Mouse (Mus musculus): ENCODE data around the gene Acyp1. TPM values are rescaled to one million over a fixed set of nuclear protein-coding genes. Genes with fewer than 3 reads are reported as not detected.
A peak's percentile ranks its signal among the peaks of the same experiment; 100 is the strongest.

Gene Acyp1
- polyA plus RNA-seq, 1 experiment from 2014 or later: 48.4 TPM

DNA sequence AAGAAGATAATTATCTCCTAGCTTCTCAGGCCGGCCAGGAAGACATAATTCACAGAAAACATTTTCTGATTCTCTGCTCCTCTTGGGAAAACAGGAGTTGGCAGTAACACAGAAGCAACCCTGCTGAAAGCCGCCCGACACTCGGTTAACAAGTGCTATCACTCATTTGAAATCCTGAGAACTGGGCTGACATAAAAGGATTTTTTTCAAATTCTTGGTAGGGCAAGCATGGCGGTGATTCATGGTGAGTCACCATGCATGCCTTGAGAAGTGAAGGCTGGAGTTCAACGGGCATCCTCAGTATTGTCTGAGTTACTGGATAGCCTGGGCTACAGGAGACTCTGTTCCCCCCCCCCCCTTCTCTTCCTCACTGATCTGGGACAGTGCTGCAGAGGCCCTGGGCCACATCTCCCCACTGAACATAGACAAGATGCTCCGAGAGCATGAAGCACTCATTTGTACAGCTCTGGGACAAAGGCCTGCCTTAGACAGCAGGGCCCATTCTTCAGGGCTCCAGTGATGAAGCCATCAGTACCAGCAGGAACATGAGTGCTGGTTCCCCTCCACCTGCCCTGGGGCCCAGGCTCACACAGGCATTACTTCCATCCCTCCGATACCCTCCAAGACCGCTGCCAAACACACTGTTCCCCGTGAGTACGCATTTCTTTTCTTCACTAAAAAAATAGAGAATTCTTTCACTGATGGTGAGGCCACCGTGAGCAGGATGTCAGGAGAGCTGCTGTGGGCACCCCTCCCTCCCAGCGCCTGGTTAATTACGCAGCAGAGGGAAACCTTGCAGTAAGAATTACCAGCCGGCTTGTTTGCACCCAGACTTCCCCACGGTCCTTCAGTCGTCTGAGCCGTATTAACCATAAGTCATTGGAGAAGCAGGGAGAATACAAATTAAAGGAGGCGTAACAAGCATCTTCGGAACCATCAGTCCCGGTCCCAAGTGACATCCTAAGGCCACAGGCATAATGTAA is 54.6 kb downstream of the Acyp1 start:
- Histone ChIP-seq H3K27me3 (ENCODE audit: control insufficient read depth, insufficient read depth, low read depth, low read length) (no peaks in the 10 kb centered on the region), H3K4me2 (ENCODE audit: low read length) (no peak overlapping the region), H3K4me3 (ENCODE audit: low read depth, low read length) (no peak overlapping the region), H3K9me3 (replicated peaks; ENCODE audit: control insufficient read depth, low read length, poor library complexity, severe bottlenecking) (no peaks in the 10 kb centered on the region), H3K27ac (ENCODE audit: low read length) (peak overlapping the region; percentile 22; the same call in 1 of the 2 replicates), H3K36me3 (ENCODE audit: control insufficient read depth, insufficient read depth, low read length) (peaks cover 9% of the 10 kb centered on the region; the same call in 1 of the 2 replicates), H3K4me1 (ENCODE audit: control insufficient read depth, insufficient read depth, low read length) (no peaks in the 10 kb centered on the region), H3K9ac (ENCODE audit: low read depth, low read length) (no peak overlapping the region)
- no peak for ATAC-seq
- WGBS: 70% methylated on average over 21 of the region's 21 CpGs

GRCm38 (mm10) chr12:85227876-85228599 is 60.2 kb downstream of the Acyp1 start:
- no peaks in the 10 kb centered on the region for H3K9me3 ChIP-seq (replicated peaks; ENCODE audit: control insufficient read depth, low read length, poor library complexity, severe bottlenecking)
- H3K27ac ChIP-seq (ENCODE audit: low read length): no peak overlapping the region
- no peak for ATAC-seq
- H3K9ac ChIP-seq (ENCODE audit: low read depth, low read length): no peak overlapping the region
- H3K36me3 ChIP-seq (ENCODE audit: control insufficient read depth, insufficient read depth, low read length): peaks cover 30% of the 10 kb centered on the region
- 74% methylated on average over 15 of the region's 15 CpGs for WGBS
- H3K4me3 ChIP-seq (ENCODE audit: low read depth, low read length): no peak overlapping the region
- H3K4me1 ChIP-seq (ENCODE audit: control insufficient read depth, insufficient read depth, low read length): no peaks in the 10 kb centered on the region
- no peaks in the 10 kb centered on the region for H3K27me3 ChIP-seq (ENCODE audit: control insufficient read depth, insufficient read depth, low read depth, low read length)
- no peak overlapping the region for H3K4me2 ChIP-seq (ENCODE audit: low read length)

DNA sequence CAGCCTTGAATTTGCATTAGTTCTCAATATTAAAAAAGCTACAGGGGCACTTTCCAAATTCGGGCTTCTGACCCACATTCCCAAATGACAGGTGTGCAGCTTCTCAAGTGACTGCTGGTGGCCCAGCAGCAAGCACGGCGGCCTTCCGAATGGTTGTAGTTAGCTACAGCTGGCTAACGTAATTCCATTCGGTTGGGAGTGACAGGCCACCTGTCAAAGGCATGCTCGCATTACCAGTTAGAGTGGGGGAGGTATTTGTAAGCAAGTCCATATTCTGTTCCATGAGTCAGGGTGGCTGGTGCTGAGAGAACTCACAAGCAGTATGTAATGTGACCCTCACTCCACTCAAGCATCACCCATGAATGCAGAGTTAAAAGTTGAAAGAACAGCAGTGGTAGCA is 61.0 kb downstream of the Acyp1 start:
- 84% methylated on average over 7 of the region's 7 CpGs for WGBS
- Histone ChIP-seq H3K36me3 (ENCODE audit: control insufficient read depth, insufficient read depth, low read length) (peaks cover 37% of the 10 kb centered on the region), H3K9me3 (replicated peaks; ENCODE audit: control insufficient read depth, low read length, poor library complexity, severe bottlenecking) (no peaks in the 10 kb centered on the region), H3K4me2 (ENCODE audit: low read length) (no peak overlapping the region), H3K9ac (ENCODE audit: low read depth, low read length) (no peak overlapping the region), H3K27me3 (ENCODE audit: control insufficient read depth, insufficient read depth, low read depth, low read length) (no peaks in the 10 kb centered on the region), H3K4me3 (ENCODE audit: low read depth, low read length) (no peak overlapping the region), H3K4me1 (ENCODE audit: control insufficient read depth, insufficient read depth, low read length) (no peaks in the 10 kb centered on the region), H3K27ac (ENCODE audit: low read length) (no peak overlapping the region)
- no peak for ATAC-seq

Small RNA genes lying within 50 kb of the gene (microRNA-seq; reads per million reads assigned to microRNA genes)
- gene Mir6938: 0.52 reads per million

Other genes starting within 250 kb of the Acyp1 start
- 1.2 and 1.9 TPM in 2 replicates for gene Prox2, start 177.7 kb downstream of the Acyp1 start, polyA plus RNA-seq (2015; fragmentation: Nextera tagmentation; extraction: Ambion mirVana)
- 103 and 104 TPM in 2 replicates for gene Dlst, start 177.6 kb downstream of the Acyp1 start, polyA plus RNA-seq (2015; fragmentation: Nextera tagmentation; extraction: Ambion mirVana)
- 39.3 and 43.3 TPM in 2 replicates for gene Rps6kl1, start 137.2 kb downstream of the Acyp1 start, polyA plus RNA-seq (2015; fragmentation: Nextera tagmentation; extraction: Ambion mirVana)
- gene Pgf, start 110.6 kb downstream of the Acyp1 start, polyA plus RNA-seq (2015; fragmentation: Nextera tagmentation; extraction: Ambion mirVana): 8.0 and 9.0 TPM in 2 replicates
- gene Eif2b2, start 69.0 kb downstream of the Acyp1 start, polyA plus RNA-seq (2015; fragmentation: Nextera tagmentation; extraction: Ambion mirVana): 72.5 and 75.2 TPM in 2 replicates
- 9.0 and 9.1 TPM in 2 replicates for gene Mlh3, start 17.8 kb downstream of the Acyp1 start, polyA plus RNA-seq (2015; fragmentation: Nextera tagmentation; extraction: Ambion mirVana)
- gene Zc2hc1c, start 153 bp upstream of the Acyp1 start, polyA plus RNA-seq (2015; fragmentation: Nextera tagmentation; extraction: Ambion mirVana): 2.2 and 2.4 TPM in 2 replicates
- gene Nek9, start 50.9 kb upstream of the Acyp1 start, polyA plus RNA-seq (2015; fragmentation: Nextera tagmentation; extraction: Ambion mirVana): 9.1 and 10.2 TPM in 2 replicates
- 178 and 184 TPM in 2 replicates for gene Tmed10, start 86.4 kb upstream of the Acyp1 start, polyA plus RNA-seq (2015; fragmentation: Nextera tagmentation; extraction: Ambion mirVana)
- 1.8 TPM in 2 replicates for gene Fos, start 185.5 kb upstream of the Acyp1 start, polyA plus RNA-seq (2015; fragmentation: Nextera tagmentation; extraction: Ambion mirVana)

Data from midbrain, embryonic 16.5 days (tissue).